Mouse (Mus musculus): ENCODE results near the gene Arhgap32.

DNA sequence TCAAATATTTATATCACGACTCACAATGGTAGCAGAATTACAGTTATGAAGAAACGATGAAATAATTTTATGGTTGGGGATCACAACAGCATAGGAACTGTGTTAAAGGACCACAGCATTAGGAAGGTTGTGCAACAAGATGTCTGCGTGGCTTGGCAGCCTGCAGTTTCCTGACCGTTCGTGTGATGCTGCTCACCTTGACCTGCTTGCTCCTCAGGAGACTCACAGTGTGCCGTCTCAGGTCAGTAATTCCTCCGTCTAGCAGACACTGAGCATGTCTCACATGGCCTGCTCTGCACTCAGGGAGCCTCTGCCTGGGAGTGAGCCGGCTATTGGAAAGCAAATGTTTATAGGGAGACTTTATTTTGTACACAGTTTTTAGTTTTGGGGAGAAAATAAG lies 54.8 kb downstream of the Arhgap32 start:
- TF ChIP-seq CTCF (IDR thresholded peaks at IDR 0.05; ENCODE audit: low read depth), result no peak
- no peak for TF ChIP-seq EP300 (optimal IDR thresholded peaks at IDR 0.05)
